Comparison of ENCODE assay signal across 9 mouse cellular contexts in the genomic region with DNA sequence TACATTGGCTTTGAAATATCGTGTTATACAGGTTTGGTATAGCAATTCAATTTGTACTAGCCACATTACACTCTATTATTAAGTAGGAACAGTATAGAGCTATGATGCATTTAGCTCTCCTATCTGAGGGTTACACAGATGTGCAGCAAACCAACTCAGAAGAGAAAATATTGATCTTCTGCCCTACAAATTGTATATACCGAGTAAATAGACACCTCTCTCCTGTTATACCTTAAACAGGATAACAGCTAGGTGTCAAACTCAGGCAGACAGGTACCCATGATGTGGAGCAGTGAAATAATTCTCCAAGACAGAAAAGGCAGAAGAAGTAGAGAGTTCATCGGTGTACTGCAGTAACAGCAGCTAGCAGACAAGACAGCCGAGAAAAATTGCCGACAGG. TPM values are rescaled to one million over a fixed set of nuclear protein-coding genes. Genes with fewer than 3 reads are reported as not detected.
A peak's percentile ranks its signal among the peaks of the same experiment; 100 is the strongest.
DNase-seq lines count a peak whose midpoint lies in the region; ATAC-seq and TF ChIP-seq lines count a peak whose summit lies in the region.
"Had no signal": no experiment of that assay in that cellular context is flagged by ENCODE, and none has a peak within 500 bp of the region (broad histone marks: within the 10 kb centered on the region; RNA-seq: fewer than 3 reads in every experiment).

No protein-coding gene starts in this region.

- no peak overlapping the region for H3K9ac ChIP-seq in forebrain, embryonic 11.5 days (ENCODE audit: low read length)
- H3K9ac ChIP-seq in limb, embryonic 12.5 days (replicated peaks): no peak overlapping the region
- peak overlapping the region; percentile 46 for H3K9ac ChIP-seq in neural tube, embryonic 13.5 days

- H3K4me2 ChIP-seq in forebrain, embryonic 11.5 days (ENCODE audit: low read depth, low read length, severe bottlenecking): peak overlapping the region; percentile 37; the same call in 1 of the 2 replicates
- H3K4me2 ChIP-seq in limb, embryonic 12.5 days: 0 out of 2 replicates have a peak overlapping the region, but pooled peaks have one; percentile 43
- peak overlapping the region; percentile 42 for H3K4me2 ChIP-seq in neural tube, embryonic 13.5 days

- H3K4me1 ChIP-seq in forebrain, embryonic 11.5 days (replicated peaks; ENCODE audit: control insufficient read depth, insufficient read depth, low read length): peaks cover 7% of the 10 kb centered on the region; the same call in 1 of the 2 replicates
- peaks cover 29% of the 10 kb centered on the region for H3K4me1 ChIP-seq in limb, embryonic 12.5 days (replicated peaks)
- H3K4me1 ChIP-seq in neural tube, embryonic 13.5 days (replicated peaks): peaks cover 36% of the 10 kb centered on the region

- no peak for DNase-seq in layer of hippocampus, adult 2 months (ENCODE audit: low spot score in 2 of 2)
- no peak for DNase-seq in layer of hippocampus, adult 11-12 months (ENCODE audit: low spot score)
- no peak for DNase-seq in forebrain, embryonic 11.5 days (ENCODE audit: low spot score)
- DNase-seq in gastrocnemius, postnatal 36 days: no peak
- no peak for DNase-seq in urinary bladder, adult 18-20 months (ENCODE audit: low spot score in 2 of 2)
- DNase-seq in frontal cortex, postnatal 36 days (ENCODE audit: low spot score in 2 of 2): no peak

- intact Hi-C loops in gastrocnemius, postnatal 36 days (cut with DNase I): no loop called here

- peak overlapping the region; percentile 88 for H3K27ac ChIP-seq in layer of hippocampus, adult 2 months
- H3K27ac ChIP-seq in forebrain, embryonic 11.5 days (ENCODE audit: low read depth, low read length): no peak overlapping the region
- peak overlapping the region; percentile 12; the same call in 1 of the 2 replicates for H3K27ac ChIP-seq in limb, embryonic 12.5 days
- peak overlapping the region; percentile 86 for H3K27ac ChIP-seq in neural tube, embryonic 13.5 days (replicated peaks)

- no peak for TF ChIP-seq CTCF in layer of hippocampus, adult 2 months (conservative IDR thresholded peaks at IDR 0.05)

- H3K9me3 ChIP-seq in forebrain, embryonic 11.5 days (ENCODE audit: control insufficient read depth, low read length): no peaks in the 10 kb centered on the region
- H3K9me3 ChIP-seq in limb, embryonic 12.5 days: no peaks in the 10 kb centered on the region
- no peaks in the 10 kb centered on the region for H3K9me3 ChIP-seq in neural tube, embryonic 13.5 days

- no peaks in the 10 kb centered on the region for H3K27me3 ChIP-seq in forebrain, embryonic 11.5 days (ENCODE audit: control insufficient read depth, insufficient read depth, low read length)
- H3K27me3 ChIP-seq in limb, embryonic 12.5 days: no peaks in the 10 kb centered on the region
- H3K27me3 ChIP-seq in neural tube, embryonic 13.5 days: no peaks in the 10 kb centered on the region

- peak overlapping the region; percentile 54 for H3K4me3 ChIP-seq in layer of hippocampus, adult 2 months
- H3K4me3 ChIP-seq in forebrain, embryonic 11.5 days (ENCODE audit: low read depth, low read length): no peak overlapping the region
- H3K4me3 ChIP-seq in limb, embryonic 12.5 days (replicated peaks): no peak overlapping the region
- H3K4me3 ChIP-seq in neural tube, embryonic 13.5 days: no peak overlapping the region

- H3K36me3 ChIP-seq in forebrain, embryonic 11.5 days (ENCODE audit: control insufficient read depth, insufficient read depth, low read length): no peaks in the 10 kb centered on the region; the same call in 1 of the 2 replicates
- peaks cover 6% of the 10 kb centered on the region; the same call in 1 of the 2 replicates for H3K36me3 ChIP-seq in limb, embryonic 12.5 days
- no peaks in the 10 kb centered on the region for H3K36me3 ChIP-seq in neural tube, embryonic 13.5 days

- 73% methylated on average over 5 of the region's 5 CpGs for WGBS in forebrain, embryonic 11.5 days
- 74% methylated on average over 5 of the region's 5 CpGs for WGBS in limb, embryonic 12.5 days
- WGBS in neural tube, embryonic 13.5 days: 68% methylated on average over 5 of the region's 5 CpGs

- no peak for ATAC-seq in forebrain, embryonic 11.5 days (replicated peaks; ENCODE audit: low FRiP score)
- no peak for ATAC-seq in limb, embryonic 12.5 days (ENCODE audit: insufficient number of reproducible peaks, insufficient read depth, low FRiP score, low TSS enrichment, low read depth)
- ATAC-seq in neural tube, embryonic 13.5 days (ENCODE audit: low read depth): no peak

RNA-seq across cellular contexts. Expression of a gene that starts 0.9 kb away (rescaled TPM):
- total RNA-seq in layer of hippocampus, adult 2 months (2021): 100 to 1,000 TPM; 216 to 235 TPM
- polyA plus RNA-seq in forebrain, embryonic 11.5 days (2014; fragmentation: Nextera tagmentation; extraction: Ambion mirVana): 259 and 277 TPM in 2 replicates
- 196 and 199 TPM in 2 replicates for polyA plus RNA-seq in limb, embryonic 12.5 days (2016; fragmentation: Nextera tagmentation; extraction: Ambion mirVana)
- 362 and 373 TPM in 2 replicates for polyA plus RNA-seq in neural tube, embryonic 13.5 days (2015; fragmentation: Nextera tagmentation; extraction: Ambion mirVana)
- 10 to 100 TPM; 13.1 to 18.6 TPM for total RNA-seq in gastrocnemius, postnatal 36 days (2021)

RNA-seq across cellular contexts. Expression of a gene that starts 31.6 kb away (rescaled TPM):
- 1 to 10 TPM in 1 of 2 experiments, under 1 TPM in 1; 0.49 to 1.3 TPM for total RNA-seq in layer of hippocampus, adult 2 months (2021)
- not detected in 2 replicates for polyA plus RNA-seq in forebrain, embryonic 11.5 days (2014; fragmentation: Nextera tagmentation; extraction: Ambion mirVana)
- polyA plus RNA-seq in limb, embryonic 12.5 days (2016; fragmentation: Nextera tagmentation; extraction: Ambion mirVana): 0.46 and 0.47 TPM in 2 replicates
- polyA plus RNA-seq in neural tube, embryonic 13.5 days (2015; fragmentation: Nextera tagmentation; extraction: Ambion mirVana): not detected in 2 replicates
- total RNA-seq in gastrocnemius, postnatal 36 days (2021): under 1 TPM; 0.15 to 0.47 TPM
- polyA plus RNA-seq: Patski had no signal

RNA-seq across cellular contexts. Expression of a gene that starts 49.2 kb away (rescaled TPM):
- total RNA-seq in layer of hippocampus, adult 2 months (2021): 1 to 10 TPM in 1 of 2 experiments, under 1 TPM in 1; 0.98 to 1.5 TPM
- polyA plus RNA-seq in forebrain, embryonic 11.5 days (2014; fragmentation: Nextera tagmentation; extraction: Ambion mirVana): 0.83 and 1.0 TPM in 2 replicates
- 0.69 and 0.76 TPM in 2 replicates for polyA plus RNA-seq in limb, embryonic 12.5 days (2016; fragmentation: Nextera tagmentation; extraction: Ambion mirVana)
- polyA plus RNA-seq in neural tube, embryonic 13.5 days (2015; fragmentation: Nextera tagmentation; extraction: Ambion mirVana): 1.5 and 1.8 TPM in 2 replicates
- under 1 TPM; 0.30 to 0.43 TPM for total RNA-seq in gastrocnemius, postnatal 36 days (2021)
- polyA plus RNA-seq: Patski had no signal
